Mouse (Mus musculus) intestine, embryonic 15.5 days (tissue): ENCODE measurements around the gene Pxylp1. TPM values are rescaled to one million over a fixed set of nuclear protein-coding genes. Genes with fewer than 3 reads are reported as not detected.

Source experiments
- ATAC-seq: fragments of 200-750 bp; cut with Nextera tagmentation; 2 replicates; pipeline ENCODE4 v1.8.0; 2017; ENCODE audit warnings: moderate TSS enrichment, moderate library complexity
- H3K27ac ChIP-seq: fragments of 300-500 bp; sonication (generic); 2 replicates; pipeline ENCODE4 v1.5.1; 2015; ENCODE audit warnings: mild to moderate bottlenecking, inconsistent platforms
- H3K27me3 ChIP-seq: fragments of 300-500 bp; sonication (generic); replicated peaks from 2 replicates; pipeline ENCODE4 v1.6.1; 2015; ENCODE audit warnings: inconsistent platforms
- H3K36me3 ChIP-seq: fragments of 300-500 bp; sonication (generic); 2 replicates; pipeline ENCODE4 v1.6.1; 2015; ENCODE audit warnings: inconsistent platforms
- H3K4me1 ChIP-seq: fragments of 300-500 bp; sonication (generic); replicated peaks from 2 replicates; pipeline ENCODE4 v1.6.1; 2015; ENCODE audit warnings: inconsistent platforms
- H3K4me2 ChIP-seq: fragments of 300-500 bp; sonication (generic); replicated peaks from 2 replicates; pipeline ENCODE4 v1.6.1; 2015; ENCODE audit warnings: mild to moderate bottlenecking, inconsistent platforms
- H3K4me3 ChIP-seq: fragments of 300-500 bp; sonication (generic); replicated peaks from 2 replicates; pipeline ENCODE4 v1.5.1; 2015; ENCODE audit warnings: inconsistent platforms
- H3K9ac ChIP-seq: fragments of 300-500 bp; sonication (generic); 2 replicates; pipeline ENCODE4 v1.6.1; 2015; ENCODE audit warnings: inconsistent platforms
- H3K9me3 ChIP-seq: fragments of 300-500 bp; sonication (generic); 2 replicates; pipeline ENCODE4 v1.6.1; 2016; ENCODE audit warnings: inconsistent platforms
- WGBS: fragments of 180-500 bp; shearing (Covaris S2); methylation state at CpG from one replicate; pipeline ENCODE4 v1.1.7; 2015; 5-methylcytosine and 5-hydroxymethylcytosine counted together
- polyA plus RNA-seq: library from polyadenylated mRNA; unstranded; fragments of >200 nt; fragmentation: Nextera tagmentation; extraction: Ambion mirVana; gene quantifications from 2 replicates; pipeline ENCODE4 v1.2.1, GENCODE M21; 2015

Pxylp1 gene
- polyA plus RNA-seq, 1 experiment from 2014 or later, result 41.5 TPM

GRCm38 (mm10) chr9:96829682-96830081, 62.8 kb downstream of the Pxylp1 start:
- Histone ChIP-seq H3K4me3 (no peak overlapping the region), H3K27ac (no peak overlapping the region), H3K4me2 (no peak overlapping the region), H3K27me3 (no peaks in the 10 kb centered on the region), H3K9me3 (no peaks in the 10 kb centered on the region), H3K9ac (no peak overlapping the region), H3K4me1 (no peaks in the 10 kb centered on the region), H3K36me3 (peaks cover 14% of the 10 kb centered on the region)
- 72% methylated on average over 2 of the region's 3 CpGs for WGBS
- ATAC-seq, result no peak

- WGBS, result 67% methylated on average over 2 of the region's 2 CpGs
- Histone ChIP-seq H3K4me2 (no peak overlapping the region), H3K27me3 (no peaks in the 10 kb centered on the region), H3K9ac (no peak overlapping the region), H3K4me1 (no peaks in the 10 kb centered on the region), H3K4me3 (no peak overlapping the region), H3K9me3 (no peaks in the 10 kb centered on the region), H3K27ac (no peak overlapping the region), H3K36me3 (peaks cover 17% of the 10 kb centered on the region)
- no peak for ATAC-seq
These were observed 64.4 kb downstream of the Pxylp1 start for GRCm38 (mm10) chr9:96828071-96828470.

DNA sequence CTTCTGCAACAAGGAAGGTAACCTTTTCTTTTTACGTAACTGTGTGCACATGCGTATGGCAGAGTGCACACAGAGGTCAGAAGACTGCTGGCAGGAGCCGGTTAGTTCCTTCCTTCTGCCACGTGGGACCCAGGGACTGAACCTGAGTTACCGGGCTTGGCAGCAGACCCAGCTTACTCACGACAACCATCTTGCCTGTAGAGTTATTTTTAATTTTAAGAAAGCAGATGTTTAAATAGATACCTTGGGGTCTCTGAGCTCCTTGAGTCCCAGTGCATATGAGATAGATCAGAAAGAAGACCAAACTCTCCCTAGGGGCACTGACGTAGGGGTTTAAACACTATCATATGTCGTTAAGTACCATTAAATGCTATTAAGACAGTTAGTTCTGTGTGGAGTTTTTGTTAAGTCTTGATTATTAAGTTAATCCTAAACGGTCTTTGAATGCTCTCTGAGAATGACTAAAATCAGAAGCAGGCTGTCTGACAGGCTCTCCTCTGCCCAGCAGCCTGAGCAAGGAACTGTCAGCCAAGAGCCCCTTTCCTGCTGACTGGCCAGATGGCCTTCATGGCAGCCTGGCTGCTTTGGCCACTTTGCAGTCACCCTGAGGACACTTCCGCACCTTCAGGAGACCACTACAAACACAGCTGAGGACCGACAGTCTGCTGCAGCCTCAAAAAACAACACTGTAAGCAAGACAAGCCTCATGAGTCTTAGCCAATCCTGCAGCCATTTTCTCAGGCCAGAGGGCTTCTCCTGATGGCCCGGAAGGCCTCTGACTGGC, 65.3 kb downstream of the Pxylp1 start:
- Histone ChIP-seq H3K36me3 (peaks cover 17% of the 10 kb centered on the region), H3K27me3 (no peaks in the 10 kb centered on the region), H3K4me1 (no peaks in the 10 kb centered on the region), H3K27ac (no peak overlapping the region), H3K4me2 (no peak overlapping the region), H3K9ac (no peak overlapping the region), H3K9me3 (no peaks in the 10 kb centered on the region), H3K4me3 (no peak overlapping the region)
- WGBS, result 79% methylated on average over 12 of the region's 12 CpGs
- ATAC-seq, result no peak

DNA sequence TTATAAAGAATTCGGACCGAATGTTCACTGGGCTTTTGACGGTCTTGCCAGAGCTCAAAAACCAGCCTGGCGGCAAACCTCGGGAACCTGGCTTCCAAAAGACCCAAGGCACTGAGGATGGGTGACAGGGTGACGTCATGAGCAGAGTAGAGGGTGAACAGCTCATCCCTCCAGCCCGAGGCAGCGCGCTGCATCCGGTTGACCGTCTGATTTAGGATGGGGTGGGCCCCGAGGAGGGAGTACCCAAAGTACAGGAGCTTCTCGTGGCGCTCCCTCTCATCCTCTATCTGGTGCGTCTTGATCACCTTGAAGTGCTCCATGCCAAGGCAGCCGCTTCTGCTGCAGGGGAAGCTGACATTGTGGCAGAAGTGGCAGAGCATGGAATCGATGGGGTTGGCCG, 67.6 kb downstream of the Pxylp1 start:
- Histone ChIP-seq H3K36me3 (peaks cover 17% of the 10 kb centered on the region), H3K27me3 (no peaks in the 10 kb centered on the region), H3K27ac (no peak overlapping the region), H3K4me1 (no peaks in the 10 kb centered on the region), H3K9me3 (no peaks in the 10 kb centered on the region), H3K9ac (no peak overlapping the region), H3K4me2 (no peak overlapping the region), H3K4me3 (no peak overlapping the region)
- no peak for ATAC-seq
- 92% methylated on average over 18 of the region's 18 CpGs for WGBS

DNA sequence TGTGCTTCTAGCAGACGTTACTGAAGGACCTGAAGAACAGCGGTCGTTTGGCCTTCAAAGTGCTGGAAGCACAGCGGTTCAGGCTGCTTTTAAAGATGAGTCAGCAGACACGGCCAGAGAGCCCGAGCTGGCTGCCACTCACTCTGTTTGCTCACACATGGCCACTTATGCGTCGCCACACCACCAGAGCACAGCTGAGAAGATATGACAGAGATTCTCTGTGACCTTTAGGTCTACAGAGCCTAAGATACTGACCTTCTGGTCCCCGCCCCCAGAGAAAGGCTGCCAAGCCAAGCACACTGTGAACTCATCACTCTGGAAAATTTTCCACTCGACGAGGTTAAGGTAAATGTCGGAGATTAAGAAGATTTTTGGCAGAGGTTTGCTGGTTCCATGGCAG, 68.4 kb downstream of the Pxylp1 start:
- Histone ChIP-seq H3K9ac (no peak overlapping the region), H3K4me3 (no peak overlapping the region), H3K27me3 (no peaks in the 10 kb centered on the region), H3K27ac (0 out of 2 replicates have a peak overlapping the region, but pooled peaks have one; percentile 24), H3K4me2 (no peak overlapping the region), H3K9me3 (no peaks in the 10 kb centered on the region), H3K4me1 (no peaks in the 10 kb centered on the region), H3K36me3 (peaks cover 17% of the 10 kb centered on the region)
- WGBS, result 62% methylated on average over 12 of the region's 12 CpGs
- no peak for ATAC-seq

- Histone ChIP-seq H3K9ac (no peak overlapping the region), H3K9me3 (no peaks in the 10 kb centered on the region), H3K27ac (0 out of 2 replicates have a peak overlapping the region, but pooled peaks have one; percentile 24), H3K4me2 (no peak overlapping the region), H3K4me1 (no peaks in the 10 kb centered on the region), H3K36me3 (peaks cover 14% of the 10 kb centered on the region), H3K4me3 (no peak overlapping the region), H3K27me3 (no peaks in the 10 kb centered on the region)
- 63% methylated on average over 5 of the region's 5 CpGs for WGBS
- no peak for ATAC-seq
These were observed 68.9 kb downstream of the Pxylp1 start for GRCm38 (mm10) chr9:96823541-96823940.

DNA sequence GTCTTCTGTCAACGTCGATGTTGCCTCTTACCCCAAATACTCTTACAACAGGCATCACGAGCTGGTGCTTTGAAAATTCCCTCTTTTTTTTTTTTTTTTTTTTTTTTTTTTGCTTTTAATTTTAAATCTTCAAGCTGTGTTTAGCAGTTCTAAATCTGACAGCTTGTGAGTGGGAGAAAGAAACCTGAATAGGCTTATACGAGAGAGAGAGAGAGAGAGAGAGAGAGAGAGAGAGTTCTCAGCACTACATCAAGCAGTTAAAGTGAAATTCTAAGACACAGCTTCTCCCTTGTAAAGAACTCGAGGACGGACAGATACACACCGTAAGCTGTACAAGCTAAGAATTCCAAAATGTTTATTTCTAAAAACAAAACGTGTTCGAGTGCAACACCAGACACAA, 69.5 kb downstream of the Pxylp1 start:
- H3K4me1 ChIP-seq, result no peaks in the 10 kb centered on the region
- H3K9ac ChIP-seq, result no peak overlapping the region
- no peak overlapping the region for H3K4me2 ChIP-seq
- no peak overlapping the region for H3K27ac ChIP-seq
- no peaks in the 10 kb centered on the region for H3K27me3 ChIP-seq
- H3K9me3 ChIP-seq, result no peaks in the 10 kb centered on the region
- peaks cover 10% of the 10 kb centered on the region for H3K36me3 ChIP-seq
- WGBS, result 79% methylated on average over 9 of the region's 9 CpGs
- H3K4me3 ChIP-seq, result no peak overlapping the region
- no peak for ATAC-seq

GRCm38 (mm10) chr9:96818822-96819481, 73.5 kb downstream of the Pxylp1 start:
- peak; percentile 49 for ATAC-seq
- Histone ChIP-seq H3K27ac (no peak overlapping the region), H3K4me2 (no peak overlapping the region), H3K27me3 (no peaks in the 10 kb centered on the region), H3K4me3 (no peak overlapping the region), H3K36me3 (no peaks in the 10 kb centered on the region), H3K9me3 (no peaks in the 10 kb centered on the region), H3K9ac (no peak overlapping the region), H3K4me1 (no peaks in the 10 kb centered on the region)
- 60% methylated on average over 11 of the region's 11 CpGs for WGBS

GRCm38 (mm10) chr9:96818128-96818821, 74.2 kb downstream of the Pxylp1 start:
- Histone ChIP-seq H3K27me3 (no peaks in the 10 kb centered on the region), H3K4me2 (no peak overlapping the region), H3K36me3 (no peaks in the 10 kb centered on the region), H3K27ac (no peak overlapping the region), H3K9ac (no peak overlapping the region), H3K4me1 (no peaks in the 10 kb centered on the region), H3K4me3 (no peak overlapping the region), H3K9me3 (no peaks in the 10 kb centered on the region)
- 31% methylated on average over 7 of the region's 7 CpGs for WGBS
- ATAC-seq, result peak; percentile 80

DNA sequence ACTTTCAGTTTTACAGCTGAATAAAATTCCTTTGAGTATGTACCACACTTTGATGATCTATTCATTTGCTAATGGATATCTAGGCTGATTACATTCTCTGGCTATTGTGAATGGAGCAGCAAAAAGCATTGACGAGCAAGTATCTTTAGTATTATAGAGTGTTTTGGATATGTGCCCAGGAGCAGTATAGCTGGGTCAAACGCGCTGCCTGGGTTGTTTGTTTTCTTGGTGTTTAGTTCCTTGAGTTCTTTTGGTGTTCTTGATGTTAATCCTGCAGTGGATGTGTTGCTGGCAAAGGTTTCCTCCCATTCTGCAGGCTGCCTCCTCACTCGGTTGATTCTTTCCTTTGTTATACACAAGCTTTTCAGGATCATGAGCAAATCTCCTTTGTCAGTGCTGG, 80.5 kb downstream of the Pxylp1 start:
- ATAC-seq, result no peak
- Histone ChIP-seq H3K4me3 (no peak overlapping the region), H3K9ac (no peak overlapping the region), H3K27ac (no peak overlapping the region), H3K36me3 (no peaks in the 10 kb centered on the region), H3K9me3 (no peaks in the 10 kb centered on the region), H3K4me1 (no peaks in the 10 kb centered on the region), H3K4me2 (no peak overlapping the region), H3K27me3 (no peaks in the 10 kb centered on the region)
- WGBS, result 63% methylated on average over 4 of the region's 4 CpGs

DNA sequence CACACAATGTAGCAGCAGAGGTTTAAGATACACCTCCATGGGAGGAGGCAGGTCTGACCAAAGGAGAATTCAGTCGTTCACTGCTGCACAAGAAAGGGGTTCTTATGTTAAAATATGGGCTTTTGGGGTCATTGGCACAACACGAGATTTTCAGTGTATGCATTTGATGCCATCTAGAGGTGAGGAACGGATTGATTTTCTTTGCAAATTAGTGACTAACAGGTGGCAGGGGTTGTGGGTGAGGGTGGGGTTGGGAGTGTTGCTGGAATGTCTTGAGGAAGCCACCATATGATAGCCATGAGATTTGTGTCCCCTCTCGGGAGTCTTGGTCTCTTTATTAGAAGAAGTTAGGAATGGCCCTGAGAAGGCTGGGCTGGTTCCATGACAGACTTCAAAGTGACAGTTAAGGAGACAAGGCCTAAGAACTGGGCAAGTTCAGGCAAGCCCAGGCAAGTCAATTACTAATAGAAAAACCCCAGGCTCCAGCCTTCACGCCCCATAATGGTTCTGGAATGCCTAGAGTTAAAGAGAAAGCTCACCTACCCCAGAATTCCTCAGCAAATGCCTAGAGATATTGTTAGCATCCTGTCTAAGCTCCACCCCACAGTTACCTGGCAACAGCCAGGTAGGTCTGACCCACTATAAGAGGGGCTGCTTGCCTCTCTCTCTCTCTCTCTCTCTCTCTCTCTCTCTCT, 92.2 kb downstream of the Pxylp1 start:
- no peak overlapping the region for H3K9ac ChIP-seq
- ATAC-seq, result 0 out of 2 replicates have a peak, but pooled peaks have one; percentile 26
- H3K4me3 ChIP-seq, result no peak overlapping the region
- H3K27me3 ChIP-seq, result no peaks in the 10 kb centered on the region
- no peaks in the 10 kb centered on the region for H3K36me3 ChIP-seq
- peaks cover 7% of the 10 kb centered on the region; the same call in 1 of the 2 replicates for H3K4me1 ChIP-seq
- H3K27ac ChIP-seq, result no peak overlapping the region
- WGBS, result 26% methylated on average over 5 of the region's 5 CpGs
- no peaks in the 10 kb centered on the region for H3K9me3 ChIP-seq
- no peak overlapping the region for H3K4me2 ChIP-seq

- H3K36me3 ChIP-seq, result no peaks in the 10 kb centered on the region
- no peaks in the 10 kb centered on the region for H3K27me3 ChIP-seq
- no peak overlapping the region for H3K27ac ChIP-seq
- no peak overlapping the region for H3K4me2 ChIP-seq
- no peak overlapping the region for H3K9ac ChIP-seq
- no peaks in the 10 kb centered on the region for H3K9me3 ChIP-seq
- ATAC-seq, result no peak
- no peak overlapping the region for H3K4me3 ChIP-seq
- 87% methylated on average over 3 of the region's 3 CpGs for WGBS
- H3K4me1 ChIP-seq, result peaks cover 9% of the 10 kb centered on the region; the same call in 1 of the 2 replicates
These were observed 95.2 kb downstream of the Pxylp1 start for GRCm38 (mm10) chr9:96797311-96797710.
